ENCODE assay signal across 10 mouse cellular contexts in genomic region chr4:129231594-129232450, GRCm38 (mm10). TPM values are rescaled to one million over a fixed set of nuclear protein-coding genes. Genes with fewer than 3 reads are reported as not detected.
DNase-seq lines count a peak whose midpoint lies in the region; ATAC-seq lines count a peak whose summit lies in the region.
"Had no signal": no experiment of that assay in that cellular context is flagged by ENCODE, and none has a peak within 500 bp of the region (broad histone marks: within the 10 kb centered on the region; RNA-seq: fewer than 3 reads in every experiment).

No protein-coding gene starts in this region.

- no peak overlapping the region for H3K4me3 ChIP-seq in heart, embryonic 12.5 days

- peak; percentile 83 for DNase-seq in adrenal gland, adult 2 months
- DNase-seq in adrenal gland, postnatal 4 days (ENCODE audit: low spot score in 2 of 2): no peak
- peak; percentile 59 for DNase-seq in adrenal gland, postnatal 25 days
- peak; percentile 72 to 89 for DNase-seq in kidney, postnatal 25 days
- no peak for DNase-seq in layer of hippocampus, postnatal 25 days (ENCODE audit: extremely low spot score in 1 of 2, low spot score in 1 of 2)
- no peak for DNase-seq in layer of hippocampus, adult 11-12 months (ENCODE audit: low spot score)
- DNase-seq: heart, postnatal 4 days had no signal

- H3K27me3 ChIP-seq in heart, embryonic 12.5 days (replicated peaks): peaks cover 83% of the 10 kb centered on the region

- H3K4me2 ChIP-seq in heart, embryonic 12.5 days: no peak overlapping the region

- H3K4me1 ChIP-seq in heart, embryonic 12.5 days (replicated peaks): peaks cover 36% of the 10 kb centered on the region

- H3K9ac ChIP-seq in heart, embryonic 12.5 days: no peak overlapping the region

- 55% methylated on average over 12 of the region's 12 CpGs for WGBS in heart, embryonic 12.5 days

- H3K36me3 ChIP-seq in heart, embryonic 12.5 days: no peaks in the 10 kb centered on the region

- no peaks in the 10 kb centered on the region for H3K9me3 ChIP-seq in heart, embryonic 12.5 days (replicated peaks)

- 0 out of 2 replicates have a peak, but pooled peaks have one; percentile 18 for ATAC-seq in megakaryocyte-erythroid progenitor cell, adult 5-6 weeks (replicated peaks; ENCODE audit: low FRiP score, low TSS enrichment, poor library complexity, severe bottlenecking)
- no peak for ATAC-seq in heart, embryonic 12.5 days (ENCODE audit: insufficient number of reproducible peaks, low FRiP score)

- no peak overlapping the region for H3K27ac ChIP-seq in heart, embryonic 12.5 days (ENCODE audit: poor library complexity, severe bottlenecking)

RNA-seq across cellular contexts. Expression of gene C77080, which starts 29.4 kb away (rescaled TPM):
- 10 to 100 TPM; 15.5 to 30.5 TPM for total RNA-seq in adrenal gland, adult 2 months (2021)
- 20.4 and 21.3 TPM in 2 replicates for polyA plus RNA-seq in adrenal gland, adult 2 months (2012; rRNA removed)
- 10 to 100 TPM; 15.7 to 21.0 TPM for total RNA-seq in adrenal gland, postnatal 4 days (2021)
- total RNA-seq in adrenal gland, postnatal 25 days (2021): 14.5 and 17.8 TPM in 2 replicates
- total RNA-seq in megakaryocyte-erythroid progenitor cell, adult 5-6 weeks (2014; fragmentation: Nextera tagmentation): 0.20 and 0.45 TPM in 2 replicates
- total RNA-seq in megakaryocyte-erythroid progenitor cell, adult 5-6 weeks (2017): 0.11 TPM in 1 of 2 replicates, not detected in the other
- 1 to 10 TPM; 7.5 to 7.7 TPM for total RNA-seq in layer of hippocampus, postnatal 25 days (2021)
- polyA plus RNA-seq in heart, embryonic 12.5 days (2016; fragmentation: Nextera tagmentation; extraction: Ambion mirVana): 1.2 and 1.6 TPM in 2 replicates

RNA-seq across cellular contexts. Expression of gene Yars, which starts 42.3 kb away (rescaled TPM):
- 10 to 100 TPM; 84.8 to 98.6 TPM for total RNA-seq in adrenal gland, adult 2 months (2021)
- 7.2 and 11.2 TPM in 2 replicates for polyA plus RNA-seq in adrenal gland, adult 2 months (2012; rRNA removed)
- 10 to 100 TPM; 79.5 to 80.4 TPM for total RNA-seq in adrenal gland, postnatal 4 days (2021)
- 96.4 and 99.5 TPM in 2 replicates for total RNA-seq in adrenal gland, postnatal 25 days (2021)
- total RNA-seq in megakaryocyte-erythroid progenitor cell, adult 5-6 weeks (2014; fragmentation: Nextera tagmentation): 54.8 and 56.6 TPM in 2 replicates
- 45.5 and 46.2 TPM in 2 replicates for total RNA-seq in megakaryocyte-erythroid progenitor cell, adult 5-6 weeks (2017)
- 10 to 100 TPM; 85.0 to 85.9 TPM for total RNA-seq in layer of hippocampus, postnatal 25 days (2021)
- polyA plus RNA-seq in heart, embryonic 12.5 days (2016; fragmentation: Nextera tagmentation; extraction: Ambion mirVana): 49.3 and 55.8 TPM in 2 replicates

RNA-seq across cellular contexts. Expression of gene S100pbp, which starts 42.3 kb away (rescaled TPM):
- total RNA-seq in adrenal gland, adult 2 months (2021): 10 to 100 TPM; 21.1 to 21.4 TPM
- 6.4 and 7.5 TPM in 2 replicates for polyA plus RNA-seq in adrenal gland, adult 2 months (2012; rRNA removed)
- 10 to 100 TPM; 42.7 to 44.7 TPM for total RNA-seq in adrenal gland, postnatal 4 days (2021)
- 25.1 and 27.5 TPM in 2 replicates for total RNA-seq in adrenal gland, postnatal 25 days (2021)
- 33.7 and 36.6 TPM in 2 replicates for total RNA-seq in megakaryocyte-erythroid progenitor cell, adult 5-6 weeks (2014; fragmentation: Nextera tagmentation)
- 9.9 and 26.8 TPM in 2 replicates for total RNA-seq in megakaryocyte-erythroid progenitor cell, adult 5-6 weeks (2017)
- 10 to 100 TPM; 32.5 to 35.2 TPM for total RNA-seq in layer of hippocampus, postnatal 25 days (2021)
- 21.3 and 22.6 TPM in 2 replicates for polyA plus RNA-seq in heart, embryonic 12.5 days (2016; fragmentation: Nextera tagmentation; extraction: Ambion mirVana)

RNA-seq across cellular contexts. Expression of gene Sync, which starts 55.6 kb away (rescaled TPM):
- total RNA-seq in adrenal gland, adult 2 months (2021): under 1 TPM; 0.66 to 0.97 TPM
- polyA plus RNA-seq in adrenal gland, adult 2 months (2012; rRNA removed): 0.11 and 0.32 TPM in 2 replicates
- 1 to 10 TPM; 3.8 to 4.4 TPM for total RNA-seq in adrenal gland, postnatal 4 days (2021)
- 0.61 and 0.86 TPM in 2 replicates for total RNA-seq in adrenal gland, postnatal 25 days (2021)
- not detected in 2 replicates for total RNA-seq in megakaryocyte-erythroid progenitor cell, adult 5-6 weeks (2014; fragmentation: Nextera tagmentation)
- not detected in 2 replicates for total RNA-seq in megakaryocyte-erythroid progenitor cell, adult 5-6 weeks (2017)
- total RNA-seq in layer of hippocampus, postnatal 25 days (2021): 1 to 10 TPM in 1 of 2 experiments, under 1 TPM in 1; 0.79 to 1.3 TPM
- 1.1 and 1.3 TPM in 2 replicates for polyA plus RNA-seq in heart, embryonic 12.5 days (2016; fragmentation: Nextera tagmentation; extraction: Ambion mirVana)
- total RNA-seq: common myeloid progenitor, adult 5-6 weeks had no signal

Comparison
In these comparisons a context has a peak if more than half of its experiments do, and no peak if none do; other contexts are left out.
1. DNase-seq: peak in adrenal gland, adult 2 months (single experiment), adrenal gland, postnatal 25 days (single experiment) and kidney, postnatal 25 days (2 of 2); none in adrenal gland, postnatal 4 days (0 of 2), layer of hippocampus, postnatal 25 days (0 of 2) and layer of hippocampus, adult 11-12 months (single experiment).
2. RNA of gene C77080, which starts 29.4 kb away (total RNA-seq): 15.5 to 30.5 TPM in adrenal gland, adult 2 months, 15.7 to 21.0 TPM in adrenal gland, postnatal 4 days, 14.5 to 17.8 TPM in adrenal gland, postnatal 25 days and 7.5 to 7.7 TPM in layer of hippocampus, postnatal 25 days; 0.11 to 0.45 TPM in megakaryocyte-erythroid progenitor cell, adult 5-6 weeks; every median in the first group is over 4 times any median in the second.